Comparison of ENCODE assay signal across 21 mouse cellular contexts in genomic region chr14:89559822-89560477, GRCm38 (mm10).
DNase-seq lines count a peak whose midpoint lies in the region; ATAC-seq and TF ChIP-seq lines count a peak whose summit lies in the region.
"Had no signal": no experiment of that assay in that cellular context is flagged by ENCODE, and none has a peak within 500 bp of the region (broad histone marks: within the 10 kb centered on the region; RNA-seq: fewer than 3 reads in every experiment).

No protein-coding gene starts in this region.

- H3K9me3 ChIP-seq in kidney, embryonic 15.5 days (replicated peaks), result no peaks in the 10 kb centered on the region
- no peaks in the 10 kb centered on the region for H3K9me3 ChIP-seq in lung, postnatal 0 days (ENCODE audit: low read length)
- no peaks in the 10 kb centered on the region for H3K9me3 ChIP-seq in limb, embryonic 12.5 days
- H3K9me3 ChIP-seq: forebrain, embryonic 12.5 days; heart, embryonic 12.5 days; hindbrain, embryonic 10.5 days had no signal

- H3K36me3 ChIP-seq in kidney, embryonic 15.5 days, result no peaks in the 10 kb centered on the region
- H3K36me3 ChIP-seq in lung, postnatal 0 days (ENCODE audit: insufficient read depth, low read length), result no peaks in the 10 kb centered on the region
- no peaks in the 10 kb centered on the region for H3K36me3 ChIP-seq in limb, embryonic 12.5 days
- H3K36me3 ChIP-seq: forebrain, embryonic 12.5 days; heart, embryonic 12.5 days; hindbrain, embryonic 10.5 days had no signal

- 40% methylated on average over 3 of the region's 3 CpGs for WGBS in kidney, embryonic 15.5 days
- WGBS in lung, postnatal 0 days, result 58% methylated on average over 3 of the region's 3 CpGs
- 39% methylated on average over 3 of the region's 3 CpGs for WGBS in limb, embryonic 12.5 days

- H3K27ac ChIP-seq in kidney, embryonic 15.5 days, result no peak overlapping the region
- H3K27ac ChIP-seq in lung, postnatal 0 days (ENCODE audit: low read length), result no peak overlapping the region
- H3K27ac ChIP-seq in limb, embryonic 12.5 days, result 0 out of 2 replicates have a peak overlapping the region, but pooled peaks have one; percentile 56
- H3K27ac ChIP-seq: forebrain, embryonic 12.5 days; hindbrain, embryonic 10.5 days; hindbrain, embryonic 14.5 days had no signal

- H3K4me2 ChIP-seq in kidney, embryonic 15.5 days, result no peak overlapping the region
- no peak overlapping the region for H3K4me2 ChIP-seq in lung, postnatal 0 days (replicated peaks; ENCODE audit: low read depth, low read length)
- no peak overlapping the region for H3K4me2 ChIP-seq in limb, embryonic 12.5 days
- H3K4me2 ChIP-seq: forebrain, embryonic 12.5 days; heart, embryonic 12.5 days; hindbrain, embryonic 14.5 days had no signal

- DNase-seq in kidney, postnatal 4 days, result no peak
- peak; percentile 6 for DNase-seq in lung, postnatal 0 days (ENCODE audit: low spot score)
- no peak for DNase-seq in lung, postnatal 25 days (ENCODE audit: low spot score)
- peak; percentile 51 for DNase-seq in retina, embryonic 14.5 days (ENCODE audit: low spot score)
- DNase-seq in adrenal gland, postnatal 14 days, result no peak
- no peak for DNase-seq in urinary bladder, postnatal 10 days (ENCODE audit: low spot score)
- DNase-seq: adrenal gland, adult 2 months; adrenal gland, postnatal 36 days; cerebellum, adult 2 months; cerebellum, postnatal 10 days; gastrocnemius, postnatal 25 days had no signal

- no peak for TF ChIP-seq EP300 in lung, postnatal 0 days (IDR thresholded peaks at IDR 0.05)

- H3K27me3 ChIP-seq in kidney, embryonic 15.5 days, result no peaks in the 10 kb centered on the region
- H3K27me3 ChIP-seq in lung, postnatal 0 days (replicated peaks; ENCODE audit: insufficient read depth, low read length), result no peaks in the 10 kb centered on the region
- no peaks in the 10 kb centered on the region for H3K27me3 ChIP-seq in limb, embryonic 12.5 days
- H3K27me3 ChIP-seq: CH12.LX; forebrain, embryonic 12.5 days; heart, embryonic 12.5 days; Patski had no signal

- no peak for TF ChIP-seq CTCF in lung, postnatal 0 days (IDR thresholded peaks at IDR 0.05)

- no peak overlapping the region for H3K4me3 ChIP-seq in kidney, embryonic 15.5 days (replicated peaks)
- no peak overlapping the region for H3K4me3 ChIP-seq in lung, postnatal 0 days (ENCODE audit: low read depth, low read length)
- H3K4me3 ChIP-seq in limb, embryonic 12.5 days (replicated peaks), result no peak overlapping the region
- H3K4me3 ChIP-seq: forebrain, embryonic 12.5 days; heart, embryonic 12.5 days; hindbrain, embryonic 10.5 days had no signal

- no peak overlapping the region for H3K9ac ChIP-seq in kidney, embryonic 15.5 days
- H3K9ac ChIP-seq in lung, postnatal 0 days (replicated peaks; ENCODE audit: low read depth), result no peak overlapping the region
- H3K9ac ChIP-seq in limb, embryonic 12.5 days (replicated peaks), result no peak overlapping the region
- H3K9ac ChIP-seq: forebrain, embryonic 12.5 days; heart, embryonic 12.5 days; hindbrain, embryonic 14.5 days had no signal

- peak; percentile 78; the same call in 1 of the 2 replicates for ATAC-seq in kidney, embryonic 15.5 days (replicated peaks; ENCODE audit: low FRiP score)
- no peak for ATAC-seq in lung, postnatal 0 days
- ATAC-seq in limb, embryonic 12.5 days (ENCODE audit: insufficient number of reproducible peaks, insufficient read depth, low FRiP score, low TSS enrichment, low read depth), result peak; percentile 88
- ATAC-seq: activated CD4-positive, CD25-positive, alpha-beta regulatory T cell, adult 4 months; forebrain, embryonic 16.5 days; Patski had no signal

- H3K4me1 ChIP-seq in kidney, embryonic 15.5 days, result no peaks in the 10 kb centered on the region
- no peaks in the 10 kb centered on the region for H3K4me1 ChIP-seq in lung, postnatal 0 days (ENCODE audit: insufficient read depth, low read depth, low read length)
- no peaks in the 10 kb centered on the region for H3K4me1 ChIP-seq in limb, embryonic 12.5 days (replicated peaks)
- H3K4me1 ChIP-seq: forebrain, embryonic 12.5 days; heart, embryonic 12.5 days had no signal

Comparison
In these comparisons a context has a peak if more than half of its experiments do, and no peak if none do; other contexts are left out.
1. DNase-seq: peak in lung, postnatal 0 days (single experiment) and retina, embryonic 14.5 days (single experiment); none in kidney, postnatal 4 days (0 of 2), lung, postnatal 25 days (single experiment), adrenal gland, postnatal 14 days (single experiment) and urinary bladder, postnatal 10 days (single experiment).